Mouse (Mus musculus) thymus, postnatal 0 days (tissue): Measurements from ENCODE around the gene Gm20388. TPM values are rescaled to one million over a fixed set of nuclear protein-coding genes. Genes with fewer than 3 reads are reported as not detected.
"Not testable (repeated sequence)": the region's sequence is repeated elsewhere in the genome, so short reads cannot be mapped to it uniquely, and the experiment has no call there.

Experiments used
- DNase-seq: peaks from one replicate; pipeline ENCODE4 v3.0.0-alpha.2; 2015; ENCODE audit warnings: low spot score
- polyA plus RNA-seq: library from polyadenylated mRNA; unstranded; fragments of >200 nt; fragmentation: Nextera tagmentation; extraction: Ambion mirVana; gene quantifications from 2 replicates; pipeline ENCODE4 v1.2.1, GENCODE M21; 2015

The Gm20388 gene
- polyA plus RNA-seq, 1 experiment from 2014 or later = not detected

- DNase-seq = no peak
These were observed 3322.7 kb downstream of the Gm20388 start for GRCm38 (mm10) chr8:123233300-123233699.

DNA sequence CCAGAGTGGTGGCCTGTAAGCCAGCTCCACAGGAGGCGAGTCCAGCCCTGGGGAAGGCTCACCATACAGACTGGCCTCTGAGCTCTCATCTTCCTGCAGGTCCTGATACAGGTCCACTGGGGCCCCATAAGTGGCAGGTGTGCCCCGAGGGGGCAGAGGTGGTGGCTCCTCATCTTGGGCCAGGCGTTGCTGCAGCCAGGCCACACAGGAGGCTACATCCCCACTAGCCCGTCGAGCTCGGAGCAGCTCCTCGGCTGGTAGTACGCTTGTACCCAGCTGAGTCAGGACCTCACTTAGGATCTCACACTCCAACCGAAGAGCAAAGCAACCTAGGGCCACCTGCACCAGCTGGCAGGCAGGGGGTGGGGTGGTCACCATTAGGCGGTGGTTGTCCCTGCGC is 3323.1 kb downstream of the Gm20388 start:
- no peak for DNase-seq

DNA sequence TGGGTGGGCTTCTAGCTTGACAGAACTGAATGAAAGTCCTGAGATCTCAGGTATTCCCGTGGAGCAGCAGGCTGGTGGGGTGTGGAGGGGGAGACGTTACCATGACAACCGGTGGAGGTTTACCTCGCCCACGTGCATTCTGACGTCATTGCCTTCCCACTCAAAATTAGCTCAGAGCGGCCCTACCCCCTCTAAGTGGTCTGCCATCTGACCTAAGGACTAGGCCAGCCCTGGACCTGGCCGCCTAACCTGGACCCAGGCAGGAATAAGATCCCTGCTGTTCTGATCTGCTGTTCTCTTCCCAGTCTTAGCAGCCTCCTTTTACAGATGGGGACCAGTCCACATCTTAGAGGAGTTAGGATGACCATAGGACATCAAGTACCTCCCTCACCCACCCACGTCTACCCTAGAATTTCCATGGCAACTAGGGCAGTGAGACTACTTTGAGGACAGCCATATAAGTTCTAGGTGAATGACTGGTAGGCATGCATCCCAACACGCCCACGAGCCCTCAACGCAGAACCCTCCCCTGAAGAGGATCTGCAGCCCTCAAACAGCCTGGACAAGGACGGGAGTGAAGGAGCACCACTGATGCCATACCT is 3324.4 kb downstream of the Gm20388 start:
- DNase-seq = no peak

DNA sequence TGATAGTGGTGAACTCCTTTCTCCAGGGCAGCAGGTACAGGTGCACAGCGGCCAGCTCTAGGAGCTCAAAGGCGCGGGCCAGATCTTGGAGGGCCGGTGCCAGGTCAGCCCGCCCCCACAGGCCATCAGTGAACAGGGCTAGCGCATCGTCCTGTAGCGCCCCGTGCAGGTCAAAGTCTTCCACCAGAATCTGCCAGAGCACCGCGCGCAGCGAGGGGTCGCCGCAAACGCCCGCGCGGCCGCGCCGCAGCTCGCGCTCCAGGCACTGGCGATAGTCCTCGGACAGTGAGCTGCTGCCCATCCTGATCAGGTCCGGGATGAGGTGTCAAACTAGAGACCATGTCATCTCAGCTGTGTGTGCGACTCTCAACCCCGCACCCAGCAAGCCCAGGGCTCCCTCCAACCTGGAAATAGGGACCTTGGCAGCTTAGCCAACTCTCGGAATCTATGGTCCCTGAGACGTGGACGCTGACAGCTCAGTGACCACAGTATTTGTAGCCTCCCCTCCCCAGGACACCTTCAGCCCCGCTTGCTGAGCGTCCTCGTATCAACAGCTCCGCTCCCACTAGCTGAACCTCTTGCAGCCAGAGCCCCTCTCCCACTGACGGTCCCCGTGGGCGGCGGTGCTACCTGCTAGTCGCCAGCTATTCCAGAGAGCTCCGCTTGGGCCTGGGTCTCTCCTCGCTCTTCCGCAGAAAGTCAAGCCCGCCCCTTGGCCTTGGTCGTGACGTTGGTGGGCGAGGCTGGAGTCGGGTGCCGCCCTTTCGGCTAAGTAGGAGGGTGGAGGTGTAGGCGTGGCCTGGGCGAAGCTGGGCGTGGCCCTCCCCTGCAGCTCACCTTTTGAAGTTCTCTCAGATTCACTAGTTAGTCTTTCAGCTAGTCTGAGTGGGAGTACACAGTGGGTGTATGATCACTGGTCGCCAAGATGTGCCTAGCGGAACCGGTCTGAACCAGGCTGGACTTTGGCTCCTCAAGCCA is 3325.2 kb downstream of the Gm20388 start, which contains the start of gene Spata2l:
TSS of gene Spata2l (minus strand) at position 714 of the 978 bp plus-strand sequence.
- peak; percentile 96 for DNase-seq

GRCm38 (mm10) chr8:123239398-123239797 is 3328.8 kb downstream of the Gm20388 start:
- no peak for DNase-seq

DNA sequence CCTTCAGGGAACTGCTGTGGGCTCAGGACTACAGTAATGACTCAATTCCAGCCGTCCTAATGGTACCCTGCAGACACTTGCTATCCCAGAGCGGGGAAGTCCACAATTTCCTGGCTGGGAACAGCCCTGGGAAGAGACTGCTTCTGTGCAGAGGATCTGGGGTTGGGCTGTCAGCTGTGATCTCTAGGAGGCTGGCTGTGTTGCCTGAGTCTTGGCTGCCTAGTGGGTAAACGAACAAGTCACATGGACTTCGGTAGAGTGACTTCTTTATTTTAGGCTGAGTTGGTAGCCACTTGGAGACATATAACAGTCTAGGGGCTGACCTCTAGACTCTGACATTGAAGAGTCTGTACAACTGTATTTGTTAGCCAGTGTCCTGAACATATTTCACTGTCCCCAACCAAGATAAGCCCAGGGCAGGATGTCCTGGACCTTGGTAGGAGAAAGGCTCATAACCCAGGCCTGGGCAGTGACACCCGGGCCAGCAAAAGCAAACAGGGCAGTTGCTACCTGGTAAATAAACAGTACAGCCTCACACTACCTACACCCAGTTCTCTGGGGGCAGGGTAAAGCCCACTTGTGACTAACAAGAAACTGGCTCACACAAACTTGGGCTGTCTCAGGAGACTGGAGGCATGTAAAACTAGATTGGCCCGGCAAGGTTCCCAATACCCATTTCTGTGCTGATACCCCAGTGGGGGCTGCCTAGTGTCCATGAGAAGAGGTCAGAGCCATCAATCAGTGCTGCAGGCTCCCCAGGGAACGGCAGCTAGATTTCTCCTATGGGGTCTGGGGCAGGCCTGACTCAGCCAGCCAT is 3331.7 kb downstream of the Gm20388 start:
- no peak for DNase-seq

DNA sequence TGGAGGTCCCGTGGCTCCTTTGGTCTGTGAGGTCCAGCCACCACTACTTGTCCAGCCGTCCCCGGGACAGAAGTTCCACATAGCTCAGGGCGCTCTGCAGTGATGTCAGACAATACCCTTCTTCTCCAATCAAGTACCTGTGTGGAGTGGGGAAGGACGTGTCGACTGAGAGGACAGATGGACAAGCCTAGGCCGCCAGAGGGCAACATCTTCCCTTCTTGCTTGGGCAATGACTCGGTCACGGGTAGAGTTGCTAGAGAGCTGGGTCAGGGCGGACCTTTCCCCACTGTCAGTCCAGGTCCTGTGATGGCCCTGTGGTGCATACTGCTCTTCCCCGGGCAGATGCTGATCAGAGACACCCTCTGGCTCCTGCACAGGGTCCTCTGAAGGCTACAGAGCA is 3332.4 kb downstream of the Gm20388 start:
- DNase-seq = no peak

- DNase-seq = no peak
These were observed 3333.7 kb downstream of the Gm20388 start for GRCm38 (mm10) chr8:123244382-123244781.

- DNase-seq = no peak
These were observed 3334.9 kb downstream of the Gm20388 start for GRCm38 (mm10) chr8:123245543-123245942.

DNA sequence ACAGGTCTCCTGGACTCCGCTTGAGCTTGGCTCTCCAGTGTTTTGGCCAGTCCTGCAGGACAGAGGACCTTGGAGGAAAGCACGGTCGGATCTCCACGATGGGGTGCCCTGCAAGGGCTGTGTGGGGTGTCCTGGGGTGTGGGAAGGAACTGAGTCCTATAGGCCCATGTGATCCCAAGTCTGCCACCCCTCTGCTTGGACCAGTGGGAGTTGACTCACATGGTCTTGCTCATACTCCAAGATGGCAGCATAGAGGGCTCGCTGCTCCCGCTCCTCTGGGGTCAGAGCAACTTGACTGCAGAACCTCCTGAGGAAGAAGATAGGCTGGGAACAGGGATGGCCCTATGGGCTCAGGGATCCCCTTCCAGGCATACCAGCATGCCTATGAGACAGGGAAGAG is 3337.1 kb downstream of the Gm20388 start:
- DNase-seq = no peak

DNA sequence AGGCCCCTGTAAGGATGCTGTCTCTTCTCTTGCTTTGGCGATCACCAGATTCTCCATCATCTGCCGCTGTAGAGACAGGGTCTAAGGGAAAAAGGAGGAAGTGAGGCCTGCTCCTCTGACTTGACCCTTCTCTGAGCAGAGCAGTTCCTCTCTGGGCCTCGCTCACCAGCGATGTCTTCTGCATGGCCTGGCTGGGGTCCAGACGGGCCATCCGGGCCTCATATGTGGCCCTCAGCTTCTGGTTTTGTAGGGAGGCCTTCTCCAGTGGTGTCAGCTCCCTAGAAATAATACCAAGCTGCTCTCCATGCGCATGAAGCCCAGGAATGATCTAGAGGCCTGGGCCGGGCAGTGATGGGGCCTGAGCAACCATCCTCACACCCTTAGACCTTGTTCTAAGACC is 3338.0 kb downstream of the Gm20388 start:
- DNase-seq = no peak

GRCm38 (mm10) chr8:123250940-123251339 is 3340.3 kb downstream of the Gm20388 start:
- no peak for DNase-seq

GRCm38 (mm10) chr8:123252925-123253324 is 3342.3 kb downstream of the Gm20388 start:
- no peak for DNase-seq

DNA sequence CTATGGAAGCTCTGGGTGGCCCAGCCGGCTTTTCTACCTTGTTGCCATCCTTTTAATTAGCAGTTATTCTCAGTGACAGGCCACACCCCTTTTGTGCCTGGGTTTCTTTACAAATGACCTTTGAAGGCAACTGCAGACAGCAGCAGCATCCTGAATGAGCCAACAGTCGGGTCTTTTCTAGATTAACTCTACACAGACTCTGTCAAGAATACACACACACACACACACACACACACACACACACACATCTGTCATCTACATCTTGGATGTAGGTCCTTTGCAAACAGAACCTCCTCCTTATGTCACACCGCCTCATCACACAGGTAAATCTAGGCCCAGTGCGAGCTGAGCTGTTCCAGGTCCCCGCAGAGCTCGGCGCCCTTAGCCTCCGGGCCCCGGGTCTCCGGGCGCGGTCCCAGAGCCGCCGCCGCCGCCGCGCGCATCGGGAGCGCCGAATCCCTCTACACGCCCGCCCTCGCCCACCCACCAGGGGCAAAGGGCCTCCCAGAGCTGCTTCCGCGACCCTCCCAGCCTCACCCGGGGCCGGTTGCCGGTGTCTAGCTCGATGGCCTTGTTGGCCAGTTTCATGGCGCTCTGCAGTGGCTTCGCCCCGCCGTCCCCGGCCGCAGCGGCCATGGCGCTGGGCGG is 3342.9 kb downstream of the Gm20388 start:
- DNase-seq = no peak

GRCm38 (mm10) chr8:123254099-123254885 is 3343.7 kb downstream of the Gm20388 start, which contains the start of the genes Zfp276 and Vps9d1:
Gene Zfp276 (plus strand): TSS chr8:123254195.
Gene Vps9d1 (minus strand): TSS chr8:123254348.
- peak; percentile 84 for DNase-seq

DNA sequence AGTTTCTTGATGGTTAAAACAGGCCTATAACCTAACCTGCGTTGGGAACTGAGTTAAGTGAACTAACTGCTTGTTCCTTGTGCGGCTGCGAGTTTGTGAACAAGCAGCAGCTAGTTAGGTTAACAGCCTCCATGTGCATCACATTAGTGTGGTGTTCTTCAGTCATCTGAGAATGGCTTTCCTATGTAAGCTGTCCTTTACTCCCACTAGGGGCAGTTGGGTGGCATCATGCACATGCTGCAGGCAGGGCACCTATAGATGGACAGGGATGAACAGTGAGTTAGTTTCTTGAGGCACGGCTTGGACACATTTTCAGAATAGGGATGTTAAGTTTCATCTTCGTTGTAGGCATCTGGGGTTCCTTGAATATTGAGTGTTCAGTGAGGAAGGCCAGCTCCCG is 3344.5 kb downstream of the Gm20388 start:
- no peak for DNase-seq

- DNase-seq = no peak
These were observed 3346.5 kb downstream of the Gm20388 start for GRCm38 (mm10) chr8:123257114-123257513.

GRCm38 (mm10) chr8:123257593-123257992 is 3347.0 kb downstream of the Gm20388 start:
- not testable (repeated sequence) for DNase-seq

DNA sequence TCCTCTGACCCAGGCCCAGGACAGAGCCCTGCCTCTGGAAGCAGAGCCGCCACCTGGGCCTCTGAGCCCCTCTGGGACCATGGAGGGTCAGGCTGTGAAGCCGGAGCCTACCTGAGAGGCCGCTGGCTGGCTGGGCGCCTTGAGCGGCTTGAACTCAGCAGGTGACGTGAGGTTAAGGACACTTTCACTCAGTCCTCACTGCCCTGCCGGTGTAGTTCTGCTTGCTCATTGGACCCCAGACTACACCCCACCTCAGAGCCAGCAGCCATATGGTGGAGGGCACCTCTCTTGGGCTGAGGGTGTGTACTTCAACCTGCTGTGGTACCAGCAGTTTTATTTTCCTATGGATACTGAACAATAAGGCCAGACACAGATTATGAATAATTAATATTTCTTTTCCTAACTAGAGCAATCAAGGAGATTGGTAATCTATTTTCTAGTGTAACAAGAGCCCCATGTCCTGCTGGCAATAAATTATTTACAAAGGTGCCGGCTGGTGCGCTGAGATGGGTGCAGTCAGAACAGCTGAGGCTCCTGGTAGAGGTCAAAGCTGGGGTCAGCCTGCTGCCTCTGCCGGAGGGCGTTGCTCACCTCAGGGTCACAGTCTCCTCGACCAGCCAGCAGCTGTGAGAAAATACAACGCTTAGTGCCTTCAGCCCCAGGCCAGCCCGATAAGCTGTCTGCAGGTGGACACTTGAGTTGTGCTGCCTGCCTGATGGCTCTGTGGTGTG is 3357.4 kb downstream of the Gm20388 start:
- no peak for DNase-seq
